Mouse (Mus musculus): ENCODE results near the gene Rnps1. TPM values are rescaled to one million over a fixed set of nuclear protein-coding genes. Genes with fewer than 3 reads are reported as not detected.
A peak's percentile ranks its signal among the peaks of the same experiment; 100 is the strongest.
"Not testable (repeated sequence)": the region's sequence is repeated elsewhere in the genome, so short reads cannot be mapped to it uniquely, and the experiment has no call there.

Gene Rnps1
- polyA plus RNA-seq, 1 experiment from 2014 or later: 292 TPM

DNA sequence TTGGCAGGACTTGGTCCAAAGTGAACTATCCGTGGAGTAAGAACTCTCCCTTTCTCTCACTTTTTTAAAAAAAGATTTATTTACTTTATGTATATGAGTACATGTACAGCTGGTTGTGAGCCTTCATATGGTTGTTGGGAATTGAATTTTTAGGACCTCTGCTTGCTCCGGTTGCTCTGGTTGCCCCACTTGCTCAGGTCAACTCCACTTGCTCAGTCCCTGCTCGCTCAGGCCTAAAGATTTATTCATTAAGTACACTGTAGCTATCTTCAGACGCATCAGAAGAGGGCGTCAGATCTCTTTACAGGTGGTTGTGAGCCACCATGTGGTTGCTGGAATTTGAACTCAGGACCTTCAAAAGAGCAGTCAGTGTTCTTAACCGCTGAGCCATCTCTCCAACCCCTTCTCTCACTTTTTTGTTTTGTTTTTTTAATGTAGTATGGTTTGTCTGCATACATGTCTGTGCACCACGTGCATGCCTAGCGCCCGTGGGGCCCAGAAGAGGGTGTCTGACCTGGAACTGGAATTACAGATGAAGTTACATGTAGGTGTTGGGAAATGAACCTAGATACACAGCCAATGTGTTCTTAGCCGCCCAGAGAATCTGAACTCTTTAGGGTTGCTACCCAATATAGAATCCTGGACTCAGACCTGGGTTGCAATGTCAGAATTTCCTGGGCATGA is 41.3 kb downstream of the Rnps1 start:
- 46% methylated on average over 10 of the region's 10 CpGs for WGBS
- not testable (repeated sequence) for H3K9ac ChIP-seq; ATAC-seq (ENCODE audit: insufficient read depth); DNase-seq; H3K9me3 ChIP-seq (ENCODE audit: low read depth, low read length); H3K36me3 ChIP-seq (ENCODE audit: insufficient read depth); H3K27me3 ChIP-seq (ENCODE audit: insufficient read depth, low read length); H3K4me1 ChIP-seq (ENCODE audit: insufficient read depth)
- peak; percentile 3; the same call in 1 of the 2 replicates for TF ChIP-seq CTCF (IDR thresholded peaks at IDR 0.05; ENCODE audit: low read depth)
- Histone ChIP-seq H3K4me2 (peak overlapping the region; percentile 46), H3K4me3 (ENCODE audit: low read depth, low read length) (peak overlapping the region; percentile 91), H3K27ac (ENCODE audit: low read depth) (peak overlapping the region; percentile 58)

GRCm38 (mm10) chr17:24461580-24461979 is 47.2 kb downstream of the Rnps1 start:
- peak; percentile 58 for TF ChIP-seq CTCF (IDR thresholded peaks at IDR 0.05; ENCODE audit: low read depth)
- no peak for ATAC-seq (ENCODE audit: insufficient read depth)

DNA sequence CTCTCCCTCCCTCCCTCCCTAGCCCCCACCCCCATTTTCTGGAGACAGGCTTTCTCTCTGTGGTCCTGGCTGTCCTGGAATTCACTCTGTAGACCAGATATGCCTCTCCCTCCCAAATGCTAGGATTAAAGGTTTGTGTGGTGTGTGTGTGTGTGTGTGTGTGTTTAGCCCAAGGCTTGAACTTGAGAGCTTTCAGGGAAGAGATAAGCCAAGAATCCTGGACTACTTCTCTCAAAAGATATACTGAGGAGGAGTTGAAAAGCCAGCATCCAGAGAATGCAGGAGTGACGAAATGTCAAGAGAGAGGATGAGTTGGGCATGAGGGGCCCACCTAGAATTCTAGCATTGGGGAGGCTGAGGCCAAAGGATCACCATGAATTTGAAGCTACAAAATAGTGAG is 48.6 kb downstream of the Rnps1 start:
- WGBS: 58% methylated on average over 1 of the region's 1 CpGs
- H3K4me2 ChIP-seq: no peak overlapping the region
- H3K4me1 ChIP-seq (ENCODE audit: insufficient read depth): no peaks in the 10 kb centered on the region
- no peaks in the 10 kb centered on the region for H3K9me3 ChIP-seq (ENCODE audit: low read depth, low read length)
- no peak overlapping the region for H3K27ac ChIP-seq (ENCODE audit: low read depth)
- H3K27me3 ChIP-seq (ENCODE audit: insufficient read depth, low read length): no peaks in the 10 kb centered on the region
- no peak for TF ChIP-seq CTCF (IDR thresholded peaks at IDR 0.05; ENCODE audit: low read depth)
- H3K9ac ChIP-seq: no peak overlapping the region
- no peak for DNase-seq
- no peaks in the 10 kb centered on the region for H3K36me3 ChIP-seq (ENCODE audit: insufficient read depth)
- no peak overlapping the region for H3K4me3 ChIP-seq (ENCODE audit: low read depth, low read length)
- no peak for ATAC-seq (ENCODE audit: insufficient read depth)

More at GRCm38 (mm10) chr17:24461580-24461979, 47.2 kb downstream of the Rnps1 start:
- no peak overlapping the region for H3K4me2 ChIP-seq
- H3K9me3 ChIP-seq (ENCODE audit: low read depth, low read length): no peaks in the 10 kb centered on the region
- WGBS: 64% methylated on average over 2 of the region's 2 CpGs
- no peak overlapping the region for H3K9ac ChIP-seq
- no peaks in the 10 kb centered on the region for H3K36me3 ChIP-seq (ENCODE audit: insufficient read depth)
- H3K27me3 ChIP-seq (ENCODE audit: insufficient read depth, low read length): no peaks in the 10 kb centered on the region
- DNase-seq: peak; percentile 72
- no peak overlapping the region for H3K27ac ChIP-seq (ENCODE audit: low read depth)
- no peaks in the 10 kb centered on the region for H3K4me1 ChIP-seq (ENCODE audit: insufficient read depth)
- no peak overlapping the region for H3K4me3 ChIP-seq (ENCODE audit: low read depth, low read length)

DNA sequence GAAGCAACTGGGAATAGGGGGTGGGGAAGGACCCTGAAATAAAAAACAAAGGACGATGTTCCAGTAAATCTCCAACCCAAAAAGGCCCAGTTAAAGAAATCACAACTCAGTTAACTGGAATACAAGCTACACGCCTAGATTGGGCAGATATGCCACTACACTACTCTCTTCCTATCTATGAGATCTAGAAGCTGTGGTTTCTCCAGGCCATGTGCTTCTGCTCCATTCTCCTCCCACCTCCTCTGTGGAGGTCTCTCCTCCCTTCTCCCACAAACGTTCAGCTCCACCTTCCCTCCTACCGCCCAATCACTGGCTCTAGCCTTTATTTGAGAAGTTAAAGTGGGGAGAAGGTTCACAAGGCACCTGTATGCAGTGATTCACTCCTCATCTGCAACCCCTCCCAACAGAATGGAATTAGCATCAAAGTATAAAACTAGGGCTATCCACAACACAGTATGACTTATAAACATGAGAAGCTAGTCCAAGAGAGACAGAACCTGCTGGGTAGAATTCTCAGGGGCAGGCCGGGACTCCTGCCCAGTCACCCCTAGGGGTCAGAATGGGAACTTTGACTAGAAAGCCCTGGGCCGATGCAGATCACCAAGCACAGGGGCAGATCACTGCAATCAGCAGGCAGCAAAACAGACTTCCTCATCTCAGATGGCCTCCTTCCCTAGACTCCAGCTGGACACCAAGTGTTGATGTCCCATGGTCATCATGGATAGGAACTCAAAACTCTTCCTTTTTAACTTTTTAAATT is 49.2 kb downstream of the Rnps1 start:
- Histone ChIP-seq H3K9ac (no peak overlapping the region), H3K9me3 (ENCODE audit: low read depth, low read length) (no peaks in the 10 kb centered on the region), H3K36me3 (ENCODE audit: insufficient read depth) (no peaks in the 10 kb centered on the region), H3K4me1 (ENCODE audit: insufficient read depth) (no peaks in the 10 kb centered on the region), H3K4me2 (no peak overlapping the region), H3K4me3 (ENCODE audit: low read depth, low read length) (no peak overlapping the region), H3K27ac (ENCODE audit: low read depth) (no peak overlapping the region), H3K27me3 (ENCODE audit: insufficient read depth, low read length) (no peaks in the 10 kb centered on the region)
- ATAC-seq (ENCODE audit: insufficient read depth): no peak
- peak; percentile 21 for TF ChIP-seq CTCF (IDR thresholded peaks at IDR 0.05; ENCODE audit: low read depth)
- DNase-seq: no peak
- WGBS: 53% methylated on average over 6 of the region's 6 CpGs

GRCm38 (mm10) chr17:24468636-24469246 is 54.4 kb downstream of the Rnps1 start:
- Histone ChIP-seq H3K9me3 (ENCODE audit: low read depth, low read length) (no peaks in the 10 kb centered on the region), H3K27ac (ENCODE audit: low read depth) (no peak overlapping the region), H3K27me3 (ENCODE audit: insufficient read depth, low read length) (no peaks in the 10 kb centered on the region), H3K36me3 (ENCODE audit: insufficient read depth) (peaks cover 10% of the 10 kb centered on the region), H3K4me3 (ENCODE audit: low read depth, low read length) (no peak overlapping the region), H3K4me1 (ENCODE audit: insufficient read depth) (peaks cover 11% of the 10 kb centered on the region), H3K4me2 (no peak overlapping the region), H3K9ac (no peak overlapping the region)
- TF ChIP-seq CTCF (IDR thresholded peaks at IDR 0.05; ENCODE audit: low read depth): no peak
- 85% methylated on average over 5 of the region's 5 CpGs for WGBS
- DNase-seq (no peak), ATAC-seq (ENCODE audit: insufficient read depth) (no peak)

GRCm38 (mm10) chr17:24469336-24469909 is 55.1 kb downstream of the Rnps1 start:
- no peaks in the 10 kb centered on the region for H3K9me3 ChIP-seq (ENCODE audit: low read depth, low read length)
- H3K4me2 ChIP-seq: peak overlapping the region; percentile 98
- ATAC-seq (ENCODE audit: insufficient read depth) (no peak), DNase-seq (no peak)
- peaks cover 17% of the 10 kb centered on the region for H3K36me3 ChIP-seq (ENCODE audit: insufficient read depth)
- H3K27ac ChIP-seq (ENCODE audit: low read depth): peak overlapping the region; percentile 71
- no peaks in the 10 kb centered on the region for H3K27me3 ChIP-seq (ENCODE audit: insufficient read depth, low read length)
- peak overlapping the region; percentile 81 for H3K9ac ChIP-seq
- no peak for TF ChIP-seq CTCF (IDR thresholded peaks at IDR 0.05; ENCODE audit: low read depth)
- 16% methylated on average over 7 of the region's 7 CpGs for WGBS
- peak overlapping the region; percentile 85 for H3K4me3 ChIP-seq (ENCODE audit: low read depth, low read length)
- H3K4me1 ChIP-seq (ENCODE audit: insufficient read depth): peaks cover 11% of the 10 kb centered on the region

Data from lung, embryonic 14.5 days (tissue).